Mouse (Mus musculus): Measurements from ENCODE around the gene Apobec4. TPM values are rescaled to one million over a fixed set of nuclear protein-coding genes. Genes with fewer than 3 reads are reported as not detected.

The Apobec4 gene
- total and polyA plus RNA-seq, 3 experiments: 0.33 TPM; not detected in 2

DNA sequence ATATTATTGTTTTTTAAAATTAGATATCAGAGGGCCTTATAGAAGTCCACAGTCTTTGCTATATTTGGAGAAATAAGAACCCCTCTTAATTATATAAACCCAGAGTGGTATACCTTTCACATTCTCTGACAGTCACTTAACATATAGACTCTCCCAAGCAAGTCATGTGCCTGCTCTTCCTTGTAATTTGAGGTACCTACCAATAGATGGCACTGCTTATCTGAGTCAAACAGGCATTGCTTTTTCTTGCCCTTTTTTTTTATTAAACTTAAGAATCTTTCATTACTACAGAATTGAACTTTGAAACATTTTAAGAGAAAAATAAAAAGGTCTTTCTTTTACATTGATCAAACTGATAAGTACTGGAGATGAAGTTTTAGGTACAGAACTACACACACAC is 26.1 kb upstream of the Apobec4 start:
- H3K27me3 ChIP-seq (ENCODE audit: insufficient read depth, low read length): no peaks in the 10 kb centered on the region
- no peaks in the 10 kb centered on the region for H3K9me3 ChIP-seq (replicated peaks)
- no peak overlapping the region for H3K4me3 ChIP-seq (ENCODE audit: low read depth, low read length)
- DNase-seq (ENCODE audit: low spot score) (no peak), ATAC-seq (ENCODE audit: extremely low read depth, insufficient number of reproducible peaks, low FRiP score, poor library complexity, severe bottlenecking) (no peak; the same call in 1 of the 2 replicates)
- no peaks in the 10 kb centered on the region for H3K36me3 ChIP-seq (replicated peaks)
- H3K4me1 ChIP-seq (ENCODE audit: insufficient read depth, low read depth, low read length): no peaks in the 10 kb centered on the region
- TF ChIP-seq TAL1 (conservative IDR thresholded peaks at IDR 0.05; ENCODE audit: low read depth, low read length) (no peak), POLR2AphosphoS5 (IDR thresholded peaks at IDR 0.05; ENCODE audit: insufficient replicate concordance, low read depth, low read length) (no peak), GATA1 (IDR thresholded peaks at IDR 0.05; ENCODE audit: borderline replicate concordance, low read length) (no peak), CTCF (IDR thresholded peaks at IDR 0.05; ENCODE audit: low read depth, low read length) (0 out of 2 replicates have a peak, but pooled peaks have one; percentile 14), GATA2 (IDR thresholded peaks at IDR 0.05; ENCODE audit: borderline replicate concordance, low read depth, low read length) (no peak)

DNA sequence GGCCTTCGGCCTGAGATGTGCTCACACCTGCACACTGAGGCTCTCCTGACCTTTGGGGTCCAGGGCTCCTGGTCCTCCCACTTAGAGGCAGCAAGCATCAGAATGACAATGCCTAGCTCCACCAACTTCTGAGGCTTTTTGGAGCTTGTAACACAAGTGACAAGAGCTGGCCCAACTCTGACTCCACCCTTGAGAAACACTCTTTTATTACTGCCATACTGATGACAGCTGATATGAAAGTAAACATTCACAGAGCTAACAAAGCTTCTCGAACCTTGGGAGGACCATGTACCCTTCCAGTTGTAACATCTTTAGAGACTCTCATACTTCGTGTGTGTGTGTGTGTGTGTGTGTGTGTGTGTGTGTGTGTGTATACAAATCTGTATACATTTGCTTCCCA is 24.3 kb upstream of the Apobec4 start:
- Histone ChIP-seq H3K4me1 (ENCODE audit: insufficient read depth, low read depth, low read length) (no peaks in the 10 kb centered on the region), H3K27me3 (ENCODE audit: insufficient read depth, low read length) (no peaks in the 10 kb centered on the region), H3K4me3 (ENCODE audit: low read depth, low read length) (no peak overlapping the region), H3K36me3 (replicated peaks) (no peaks in the 10 kb centered on the region), H3K9me3 (replicated peaks) (no peaks in the 10 kb centered on the region)
- no peak for ATAC-seq (ENCODE audit: extremely low read depth, insufficient number of reproducible peaks, low FRiP score, poor library complexity, severe bottlenecking)
- TF ChIP-seq TAL1 (conservative IDR thresholded peaks at IDR 0.05; ENCODE audit: low read depth, low read length) (no peak), CTCF (IDR thresholded peaks at IDR 0.05; ENCODE audit: low read depth, low read length) (no peak), POLR2AphosphoS5 (IDR thresholded peaks at IDR 0.05; ENCODE audit: insufficient replicate concordance, low read depth, low read length) (no peak), GATA1 (IDR thresholded peaks at IDR 0.05; ENCODE audit: borderline replicate concordance, low read length) (no peak), GATA2 (IDR thresholded peaks at IDR 0.05; ENCODE audit: borderline replicate concordance, low read depth, low read length) (no peak)
- DNase-seq (ENCODE audit: low spot score): no peak

- Histone ChIP-seq H3K27me3 (ENCODE audit: insufficient read depth, low read length) (no peaks in the 10 kb centered on the region), H3K9me3 (replicated peaks) (no peaks in the 10 kb centered on the region; the same call in 1 of the 2 replicates), H3K36me3 (replicated peaks) (no peaks in the 10 kb centered on the region), H3K4me1 (ENCODE audit: insufficient read depth, low read depth, low read length) (no peaks in the 10 kb centered on the region), H3K4me3 (ENCODE audit: low read depth, low read length) (no peak overlapping the region)
- ATAC-seq (ENCODE audit: extremely low read depth, insufficient number of reproducible peaks, low FRiP score, poor library complexity, severe bottlenecking): no peak
- DNase-seq (ENCODE audit: low spot score): no peak
- TF ChIP-seq TAL1 (conservative IDR thresholded peaks at IDR 0.05; ENCODE audit: low read depth, low read length): no peak
- no peak for TF ChIP-seq GATA1 (IDR thresholded peaks at IDR 0.05; ENCODE audit: borderline replicate concordance, low read length)
- no peak for TF ChIP-seq CTCF (IDR thresholded peaks at IDR 0.05; ENCODE audit: low read depth, low read length)
- no peak for TF ChIP-seq GATA2 (IDR thresholded peaks at IDR 0.05; ENCODE audit: borderline replicate concordance, low read depth, low read length)
- TF ChIP-seq POLR2AphosphoS5 (IDR thresholded peaks at IDR 0.05; ENCODE audit: insufficient replicate concordance, low read depth, low read length): no peak
Measured at GRCm38 (mm10) chr1:152727604-152728236, 22.6 kb upstream of the Apobec4 start.

GRCm38 (mm10) chr1:152738793-152739192 is 11.6 kb upstream of the Apobec4 start:
- no peak for TF ChIP-seq TAL1 (conservative IDR thresholded peaks at IDR 0.05; ENCODE audit: low read depth, low read length)
- no peak for TF ChIP-seq GATA1 (IDR thresholded peaks at IDR 0.05; ENCODE audit: borderline replicate concordance, low read length)
- no peak for TF ChIP-seq CTCF (IDR thresholded peaks at IDR 0.05; ENCODE audit: low read depth, low read length)
- Histone ChIP-seq H3K4me1 (ENCODE audit: insufficient read depth, low read depth, low read length) (no peaks in the 10 kb centered on the region), H3K27me3 (ENCODE audit: insufficient read depth, low read length) (no peaks in the 10 kb centered on the region), H3K9me3 (replicated peaks) (0 out of 2 replicates have a peak, but pooled peaks cover 7% of the 10 kb centered on the region), H3K36me3 (replicated peaks) (no peaks in the 10 kb centered on the region), H3K4me3 (ENCODE audit: low read depth, low read length) (no peak overlapping the region)
- no peak for ATAC-seq (ENCODE audit: extremely low read depth, insufficient number of reproducible peaks, low FRiP score, poor library complexity, severe bottlenecking)
- DNase-seq (ENCODE audit: low spot score): no peak

DNA sequence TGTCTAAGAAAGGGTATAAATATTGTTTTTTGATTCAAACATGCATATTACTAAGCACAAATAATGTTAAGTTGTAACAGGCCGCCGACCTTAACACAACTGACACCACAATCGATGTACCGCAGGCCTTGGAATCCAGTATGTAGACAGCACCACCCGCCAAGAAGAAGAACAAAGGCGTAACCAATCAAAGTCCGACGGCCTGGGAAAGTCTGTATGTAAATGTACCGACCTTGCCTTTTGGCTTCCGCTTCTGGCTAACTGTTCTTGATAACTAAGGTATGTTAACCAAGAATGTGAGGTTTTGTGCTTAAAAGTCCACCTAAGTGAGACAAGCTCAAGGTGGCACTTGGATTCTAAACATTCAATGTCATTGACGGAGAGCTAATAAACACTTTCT is 11.0 kb upstream of the Apobec4 start:
- no peak for ATAC-seq (ENCODE audit: extremely low read depth, insufficient number of reproducible peaks, low FRiP score, poor library complexity, severe bottlenecking)
- 0 out of 2 replicates have a peak, but pooled peaks cover 7% of the 10 kb centered on the region for H3K9me3 ChIP-seq (replicated peaks)
- TF ChIP-seq GATA1 (IDR thresholded peaks at IDR 0.05; ENCODE audit: borderline replicate concordance, low read length) (no peak), GATA2 (IDR thresholded peaks at IDR 0.05; ENCODE audit: borderline replicate concordance, low read depth, low read length) (no peak), POLR2AphosphoS5 (IDR thresholded peaks at IDR 0.05; ENCODE audit: insufficient replicate concordance, low read depth, low read length) (no peak), CTCF (IDR thresholded peaks at IDR 0.05; ENCODE audit: low read depth, low read length) (no peak), TAL1 (conservative IDR thresholded peaks at IDR 0.05; ENCODE audit: low read depth, low read length) (no peak)

DNA sequence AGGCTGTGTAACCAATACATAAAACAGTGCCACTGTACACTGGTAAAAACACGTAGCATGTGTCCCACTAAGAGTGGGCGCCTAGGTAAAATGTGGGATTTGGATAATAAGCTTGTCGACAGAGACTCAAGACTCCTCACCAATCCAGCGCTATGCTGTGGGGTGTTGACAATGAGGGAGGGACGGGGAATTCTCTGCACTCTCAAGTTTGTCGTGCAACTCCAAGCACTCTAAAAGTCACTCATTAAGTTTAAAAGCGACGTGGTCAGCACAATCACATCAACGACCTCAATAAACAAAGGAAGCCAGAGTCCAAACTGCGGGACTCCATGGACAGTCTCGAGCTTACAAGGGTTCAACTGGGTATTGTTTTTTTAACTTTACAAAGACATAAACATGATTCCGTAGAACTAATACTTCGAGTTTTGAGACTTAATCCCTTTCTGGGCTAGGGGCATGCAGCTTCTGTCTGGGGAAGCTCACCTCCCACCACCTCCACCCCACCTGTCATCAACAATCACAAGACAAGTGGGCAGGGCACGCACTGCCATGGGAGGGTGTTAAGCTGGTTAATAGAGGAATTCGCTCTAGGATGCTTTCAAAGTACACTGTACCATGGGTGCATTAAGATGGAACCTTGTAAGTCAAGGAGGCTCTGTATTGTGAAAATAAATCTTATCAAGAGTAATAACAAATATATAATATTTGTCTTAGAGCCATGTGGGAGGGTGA is 7.1 kb upstream of the Apobec4 start:
- 0 out of 2 replicates have a peak, but pooled peaks cover 3% of the 10 kb centered on the region for H3K9me3 ChIP-seq (replicated peaks)
- TF ChIP-seq POLR2AphosphoS5 (IDR thresholded peaks at IDR 0.05; ENCODE audit: insufficient replicate concordance, low read depth, low read length): no peak
- TF ChIP-seq GATA2 (IDR thresholded peaks at IDR 0.05; ENCODE audit: borderline replicate concordance, low read depth, low read length): no peak
- no peak for TF ChIP-seq CTCF (IDR thresholded peaks at IDR 0.05; ENCODE audit: low read depth, low read length)
- TF ChIP-seq TAL1 (conservative IDR thresholded peaks at IDR 0.05; ENCODE audit: low read depth, low read length): no peak
- no peak for TF ChIP-seq GATA1 (IDR thresholded peaks at IDR 0.05; ENCODE audit: borderline replicate concordance, low read length)
- ATAC-seq (ENCODE audit: extremely low read depth, insufficient number of reproducible peaks, low FRiP score, poor library complexity, severe bottlenecking) (no peak), DNase-seq (ENCODE audit: low spot score) (no peak)
- no peaks in the 10 kb centered on the region for H3K4me1 ChIP-seq (ENCODE audit: insufficient read depth, low read depth, low read length)
- no peaks in the 10 kb centered on the region for H3K36me3 ChIP-seq (replicated peaks)
- H3K4me3 ChIP-seq (ENCODE audit: low read depth, low read length): no peak overlapping the region
- H3K27me3 ChIP-seq (ENCODE audit: insufficient read depth, low read length): no peaks in the 10 kb centered on the region

More for the DNA sequence above, 11.0 kb upstream of the Apobec4 start:
- Histone ChIP-seq H3K4me1 (ENCODE audit: insufficient read depth, low read depth, low read length) (no peaks in the 10 kb centered on the region), H3K36me3 (replicated peaks) (no peaks in the 10 kb centered on the region), H3K4me3 (ENCODE audit: low read depth, low read length) (no peak overlapping the region), H3K27me3 (ENCODE audit: insufficient read depth, low read length) (no peaks in the 10 kb centered on the region)
- no peak for DNase-seq (ENCODE audit: low spot score)

Measured in G1E (cell line).